Mouse (Mus musculus): ENCODE results near the gene Wsb2.

GRCm38 (mm10) chr5:117341896-117342295 is 15.2 kb upstream of the Wsb2 start:
- TF ChIP-seq POLR2A (IDR thresholded peaks at IDR 0.05; ENCODE audit: borderline replicate concordance, extremely low read depth, low read depth, low read length) (no peak), CTCF (IDR thresholded peaks at IDR 0.05; ENCODE audit: insufficient read depth, low read length) (no peak)

Data from lung, adult 2 months (tissue).